Mouse (Mus musculus) urinary bladder, adult 18-20 months (tissue): ENCODE results near the gene Retnlg.
"Not testable (repeated sequence)": the region's sequence is repeated elsewhere in the genome, so short reads cannot be mapped to it uniquely, and the experiment has no call there.

Experiments used
- DNase-seq, 2 experiments: peaks; one replicate each; pipeline ENCODE4 v3.0.0; 2022; ENCODE audit warnings: low spot score in 2 of 2, mixed read lengths in 2 of 2

Gene Retnlg

GRCm38 (mm10) chr16:48872321-48872720 is at the start of gene Retnlg:
Gene Retnlg (plus strand): TSS chr16:48872621.
- DNase-seq, result no peak

GRCm38 (mm10) chr16:48826474-48826873 is 45.9 kb upstream of the Retnlg start:
- no peak for DNase-seq

- DNase-seq, result no peak
Measured at GRCm38 (mm10) chr16:48827625-48828024, 44.8 kb upstream of the Retnlg start.

- DNase-seq, result no peak
Measured at GRCm38 (mm10) chr16:48829060-48829459, 43.4 kb upstream of the Retnlg start.

GRCm38 (mm10) chr16:48832055-48832454 is 40.4 kb upstream of the Retnlg start:
- DNase-seq, result no peak

- not testable (repeated sequence) for DNase-seq
Measured at GRCm38 (mm10) chr16:48833626-48834025, 38.8 kb upstream of the Retnlg start.

GRCm38 (mm10) chr16:48842266-48842665 is 30.2 kb upstream of the Retnlg start, which contains the start of gene Retnla:
Gene Retnla (plus strand): TSS chr16:48842551.
- DNase-seq, result no peak

GRCm38 (mm10) chr16:48843671-48844386 is 28.6 kb upstream of the Retnlg start:
- no peak for DNase-seq

GRCm38 (mm10) chr16:48865004-48865403 is 7.4 kb upstream of the Retnlg start:
- DNase-seq, result not testable (repeated sequence)

- no peak for DNase-seq
Measured at GRCm38 (mm10) chr16:48867690-48868089, 4.7 kb upstream of the Retnlg start.

GRCm38 (mm10) chr16:48868663-48869062 is 3.8 kb upstream of the Retnlg start:
- DNase-seq, result no peak

- no peak for DNase-seq
Measured at GRCm38 (mm10) chr16:48869671-48870070, 2.8 kb upstream of the Retnlg start.

GRCm38 (mm10) chr16:48871754-48872153 is 667 bp upstream of the Retnlg start:
- no peak for DNase-seq

GRCm38 (mm10) chr16:48890733-48891132 is 18.3 kb downstream of the Retnlg start:
- no peak for DNase-seq

- DNase-seq, result no peak
Measured at GRCm38 (mm10) chr16:48899868-48900267, 27.4 kb downstream of the Retnlg start.

- DNase-seq, result no peak
Measured at GRCm38 (mm10) chr16:48911184-48911583, 38.8 kb downstream of the Retnlg start.

GRCm38 (mm10) chr16:48913206-48913605 is 40.8 kb downstream of the Retnlg start:
- no peak for DNase-seq

GRCm38 (mm10) chr16:48923724-48924123 is 51.3 kb downstream of the Retnlg start:
- no peak for DNase-seq
